Mouse (Mus musculus) 416B (cell line): Measurements from ENCODE around the gene Sphk1.

Experiments
- DNase-seq: peaks from one replicate; pipeline ENCODE4 v3.0.0; 2011; ENCODE audit warnings: low read depth

The Sphk1 gene

GRCm38 (mm10) chr11:116580031-116580652, 49.4 kb downstream of the Sphk1 start:
- peak; percentile 90 for DNase-seq

GRCm38 (mm10) chr11:116580711-116581375, 50.1 kb downstream of the Sphk1 start:
- no peak for DNase-seq

GRCm38 (mm10) chr11:116581376-116581814, 50.7 kb downstream of the Sphk1 start, which contains the start of gene Ube2o:
Ube2o (minus strand) TSS chr11:116581447.
- DNase-seq: peak; percentile 81

GRCm38 (mm10) chr11:116585682-116586081, 55.0 kb downstream of the Sphk1 start:
- DNase-seq: no peak
